Mouse (Mus musculus) adipose tissue, adult 10 weeks (tissue): ENCODE data around the gene Uts2r. TPM values are rescaled to one million over a fixed set of nuclear protein-coding genes. Genes with fewer than 3 reads are reported as not detected.

Source experiments
- polyA plus RNA-seq: library from polyadenylated mRNA; stranded (reverse); fragments of 350-450 nt; fragmentation: Illumina TruSeq; extraction: RNeasy Lipid Tissue Mini Kit (QIAGEN cat#74804); gene quantifications from one replicate; pipeline ENCODE4 v1.2.3, GENCODE M21; 2014; ENCODE audit warnings: low read depth, low replicate concordance

The Uts2r gene
- not detected for polyA plus RNA-seq

DNA sequence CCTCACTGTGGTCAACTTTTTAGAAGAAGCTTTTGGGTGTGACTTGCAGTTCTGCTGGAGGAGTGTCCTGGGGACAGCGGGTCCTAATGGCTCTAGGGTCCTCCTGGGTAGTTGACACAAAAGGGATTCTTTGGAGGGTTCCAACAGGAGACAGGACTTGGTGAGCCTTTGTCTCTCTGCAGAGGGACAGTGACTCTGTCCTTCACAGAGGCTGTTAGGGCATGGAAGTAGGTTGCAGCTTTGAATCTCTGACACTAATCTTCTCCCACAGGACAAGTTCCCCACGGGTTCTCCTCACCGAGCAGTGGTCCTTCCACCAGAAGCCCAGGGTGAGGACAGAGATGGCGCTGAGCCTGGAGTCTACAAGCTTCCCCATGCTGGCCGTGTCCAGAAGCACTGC lies at the start of gene Uts2r:
TSS of gene Uts2r (plus strand) at position 301 of the 400 bp plus-strand sequence.

DNA sequence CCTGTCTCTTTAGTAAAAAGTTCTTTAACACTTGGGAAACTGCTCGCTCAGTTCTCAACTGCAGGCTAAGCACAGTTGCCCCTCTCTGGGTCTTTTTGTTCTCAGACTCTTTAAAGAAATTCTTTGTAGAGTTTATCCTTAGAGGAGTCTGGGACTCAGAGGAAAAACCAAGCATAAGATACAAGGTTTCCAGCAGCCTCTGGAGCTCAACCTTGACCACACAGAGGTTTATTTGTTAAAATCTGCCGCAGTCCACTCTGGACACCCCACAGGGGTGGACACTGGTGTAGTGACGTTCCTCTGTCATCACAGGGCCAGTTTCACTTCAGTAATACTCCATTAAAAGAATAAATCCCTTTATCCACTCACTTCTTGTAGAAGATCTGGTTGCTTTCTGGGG lies 41.5 kb upstream of the Uts2r start, which contains the start of gene Tex19.2:
TSS of gene Tex19.2 (minus strand) at position 101 of the 400 bp plus-strand sequence.

DNA sequence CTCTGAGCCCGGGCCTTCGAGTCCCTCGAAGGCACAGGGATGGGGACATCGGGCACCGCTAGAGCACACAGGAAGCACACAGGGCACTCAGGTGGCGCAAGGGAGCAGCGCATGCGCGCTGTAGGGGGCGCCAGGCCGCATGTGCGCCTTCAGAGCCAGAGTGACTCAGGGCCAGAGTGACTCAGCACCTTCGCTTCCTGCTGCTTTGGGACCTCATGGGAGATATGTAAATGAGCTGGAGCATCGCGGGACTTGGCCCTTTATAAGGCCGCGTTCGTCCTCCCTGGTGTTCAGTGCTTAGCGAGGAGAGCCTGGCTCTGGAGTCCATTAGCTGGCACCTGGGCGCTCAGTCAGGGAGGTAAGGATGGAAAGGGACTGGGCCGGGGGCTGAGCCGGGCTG lies 14.2 kb upstream of the Uts2r start, which contains the start of gene Tex19.1:
TSS of gene Tex19.1 (plus strand) at position 279 of the 400 bp plus-strand sequence.

DNA sequence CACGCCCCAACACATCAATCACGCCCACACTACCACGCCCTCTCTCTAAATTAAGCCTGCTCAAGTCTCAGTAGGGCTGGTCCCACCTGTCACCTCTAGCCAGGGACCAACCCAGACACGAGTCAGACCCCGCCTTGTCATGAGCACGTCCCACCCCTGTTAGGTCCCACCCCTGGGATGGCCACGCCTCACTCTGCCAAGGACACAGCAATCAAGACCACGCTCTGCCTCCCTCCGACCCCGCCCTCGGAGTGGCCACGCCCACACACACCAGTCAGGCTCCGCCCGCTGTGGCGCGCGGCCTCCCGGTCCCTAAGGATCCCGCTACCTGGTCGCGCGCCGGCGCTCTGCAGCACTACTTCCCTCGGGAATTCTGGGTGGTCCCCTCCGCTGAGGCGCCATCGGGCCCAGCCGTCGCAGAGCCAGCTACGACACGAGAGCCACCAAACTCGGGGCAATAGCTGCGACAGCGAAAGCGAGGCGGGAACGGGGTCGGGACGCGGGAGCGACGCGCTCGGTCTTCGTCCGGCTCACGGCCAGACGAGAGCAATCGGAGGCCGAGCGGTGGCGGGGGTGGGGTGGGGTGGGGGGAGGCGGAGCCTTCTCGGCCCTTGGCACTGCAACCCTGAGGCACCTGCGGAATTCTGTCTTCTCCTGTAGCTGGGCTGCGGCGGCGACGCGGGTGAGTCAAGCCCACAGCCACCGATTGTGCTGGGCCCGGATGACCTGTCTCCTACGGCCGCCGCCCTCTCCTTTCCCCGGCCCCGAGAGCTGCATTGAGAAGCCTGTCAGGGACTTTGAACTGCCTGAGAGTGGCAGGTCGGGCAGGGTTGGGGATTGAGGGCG lies 44.3 kb downstream of the Uts2r start, which contains the start of the genes Hexdc and Ogfod3:
TSS of gene Hexdc (plus strand) at position 273 of the 846 bp plus-strand sequence.
TSS of gene Ogfod3 (minus strand) at position 551 of the 846 bp plus-strand sequence.

Other genes with a start within 250 kb of the Uts2r start
- 12.8 TPM for gene Ccdc57, start 227.4 kb upstream of the Uts2r start, polyA plus RNA-seq
- 10.3 TPM for gene Slc16a3, start 211.8 kb upstream of the Uts2r start, polyA plus RNA-seq
- gene Csnk1d, start 168.9 kb upstream of the Uts2r start, polyA plus RNA-seq = 91.1 TPM
- gene Cd7, start 120.9 kb upstream of the Uts2r start, polyA plus RNA-seq = 1.7 TPM
- gene Sectm1b, start 96.7 kb upstream of the Uts2r start, polyA plus RNA-seq = 6.3 TPM
- gene Sectm1a, start 79.1 kb upstream of the Uts2r start, polyA plus RNA-seq = 3.5 TPM
- 0.38 TPM for gene Tex19.2, start 41.6 kb upstream of the Uts2r start, polyA plus RNA-seq
- not detected for gene Tex19.1, start 14.1 kb upstream of the Uts2r start, polyA plus RNA-seq
- 23.5 TPM for gene Hexdc, start 44.2 kb downstream of the Uts2r start, polyA plus RNA-seq
- 35.1 TPM for gene Ogfod3, start 44.4 kb downstream of the Uts2r start, polyA plus RNA-seq
- gene Cybc1, start 69.1 kb downstream of the Uts2r start, polyA plus RNA-seq = 34.5 TPM
- gene Narf, start 77.0 kb downstream of the Uts2r start, polyA plus RNA-seq = 16.1 TPM
- 31.0 TPM for gene Foxk2, start 99.7 kb downstream of the Uts2r start, polyA plus RNA-seq
- 39.8 TPM for gene Wdr45b, start 194.2 kb downstream of the Uts2r start, polyA plus RNA-seq
- gene Rab40b, start 228.0 kb downstream of the Uts2r start, polyA plus RNA-seq = 10.5 TPM